Mouse (Mus musculus) MEL (cell line): ENCODE results near the gene Rnf141. TPM values are rescaled to one million over a fixed set of nuclear protein-coding genes. Genes with fewer than 3 reads are reported as not detected.

Source experiments
- DNase-seq: peaks from one replicate; pipeline ENCODE4 v3.0.0; 2011; ENCODE audit warnings: low read depth, low spot score
- H3K27ac ChIP-seq: 2 replicates; pipeline ENCODE4 v1.5.1; 2012; ENCODE audit warnings: low read depth, mild to moderate bottlenecking, control low read depth, low read length, moderate library complexity; ENCODE audit not compliant: control insufficient read depth
- H3K27me3 ChIP-seq, 2 experiments: fragments of 150-350 bp in 1 of 2; sonication (generic) in 1 of 2; 2 replicates each; pipeline ENCODE4 v1.6.1; 2012; ENCODE audit warnings: low read length in 2 of 2, mild to moderate bottlenecking in 2 of 2, improper control_type of control experiment in 1 of 2, moderate library complexity in 1 of 2; ENCODE audit not compliant: insufficient read depth in 2 of 2, control insufficient read depth in 1 of 2
- H3K36me3 ChIP-seq, 2 experiments: 2 replicates each; pipeline ENCODE4 v1.6.1; 2012 to 2014; ENCODE audit warnings: low read length in 2 of 2, improper control_type of control experiment in 1 of 2, inconsistent platforms in 1 of 2, mild to moderate bottlenecking in 1 of 2; ENCODE audit not compliant: insufficient read depth in 2 of 2, control insufficient read depth in 1 of 2
- H3K4me1 ChIP-seq, 2 experiments: fragments of 150-350 bp in 1 of 2; sonication (generic) in 1 of 2; 2 replicates each; pipeline ENCODE4 v1.6.1; 2012; ENCODE audit warnings: low read length in 2 of 2, improper control_type of control experiment in 1 of 2, mild to moderate bottlenecking in 1 of 2; ENCODE audit not compliant: insufficient read depth in 2 of 2, control insufficient read depth in 1 of 2
- H3K4me3 ChIP-seq, 2 experiments: fragments of 150-350 bp in 1 of 2; sonication (generic) in 1 of 2; 2 replicates each; pipeline ENCODE4 v1.5.1; 2012; ENCODE audit warnings: low read depth in 2 of 2, low read length in 2 of 2, mild to moderate bottlenecking in 2 of 2, moderate library complexity in 2 of 2, control low read depth in 1 of 2, improper control_type of control experiment in 1 of 2; ENCODE audit not compliant: control insufficient read depth in 1 of 2, insufficient read depth in 1 of 2
- H3K79me2 ChIP-seq: 2 replicates; pipeline ENCODE4 v1.6.1; 2012; ENCODE audit warnings: mild to moderate bottlenecking, low read length, moderate library complexity; ENCODE audit not compliant: control insufficient read depth, poor library complexity, insufficient read depth
- H3K9ac ChIP-seq: 2 replicates; pipeline ENCODE4 v1.6.1; 2012; ENCODE audit warnings: low read depth, mild to moderate bottlenecking, control low read depth, low read length, moderate library complexity; ENCODE audit not compliant: control insufficient read depth, poor library complexity, severe bottlenecking
- H3K9me3 ChIP-seq: fragments of 150-350 bp; sonication (generic); replicated peaks from 2 replicates; pipeline ENCODE4 v1.6.1; 2012; ENCODE audit warnings: mild to moderate bottlenecking, low read length, improper control_type of control experiment, moderate library complexity; ENCODE audit not compliant: insufficient read depth
- CHD1 ChIP-seq: IDR thresholded peaks from 2 replicates; pipeline ENCODE4 v1.6.1; 2012; ENCODE audit warnings: low read depth, mild to moderate bottlenecking, inconsistent platforms, low read length, improper control_type of control experiment
- CTCF ChIP-seq, 3 experiments: IDR thresholded peaks in 2 of 3; conservative IDR thresholded peaks in 1 of 3; 2 replicates each; pipeline ENCODE4 v1.5.1; 2011 to 2012; ENCODE audit warnings: low read length in 3 of 3, low read depth in 2 of 3, mild to moderate bottlenecking in 2 of 3, improper control_type of control experiment in 1 of 3, inconsistent platforms in 1 of 3, mixed read lengths in 1 of 3, moderate library complexity in 1 of 3; ENCODE audit not compliant: control insufficient read depth in 1 of 3, insufficient read depth in 1 of 3, poor library complexity in 1 of 3, severe bottlenecking in 1 of 3
- E2F4 ChIP-seq: IDR thresholded peaks from 2 replicates; pipeline ENCODE4 v1.6.1; 2011; ENCODE audit warnings: low read depth, low read length, improper control_type of control experiment, borderline replicate concordance
- EP300 ChIP-seq, 2 experiments: IDR thresholded peaks; 2 replicates each; pipeline ENCODE4 v1.6.1; 2011; ENCODE audit warnings: improper control_type of control experiment in 2 of 2, low read length in 2 of 2, low read depth in 1 of 2, mild to moderate bottlenecking in 1 of 2
- ETS1 ChIP-seq: IDR thresholded peaks from 2 replicates; pipeline ENCODE4 v1.6.1; 2012; ENCODE audit warnings: low read depth, mild to moderate bottlenecking, inconsistent platforms, low read length, improper control_type of control experiment, moderate library complexity
- GABPA ChIP-seq: IDR thresholded peaks from 2 replicates; pipeline ENCODE4 v1.6.1; 2012; ENCODE audit warnings: low read depth, mild to moderate bottlenecking, inconsistent platforms, low read length, improper control_type of control experiment, moderate library complexity
- GATA1 ChIP-seq: IDR thresholded peaks from 2 replicates; pipeline ENCODE4 v1.6.1; 2011; ENCODE audit warnings: low read depth, low read length, improper control_type of control experiment
- HCFC1 ChIP-seq: IDR thresholded peaks from 2 replicates; pipeline ENCODE4 v1.6.1; 2012; ENCODE audit warnings: low read depth, mild to moderate bottlenecking, inconsistent platforms, low read length, improper control_type of control experiment, moderate library complexity
- JUND ChIP-seq: IDR thresholded peaks from 2 replicates; pipeline ENCODE4 v1.6.1; 2011; ENCODE audit warnings: low read depth, mild to moderate bottlenecking, improper control_type of control experiment, low read length
- MAFK ChIP-seq: IDR thresholded peaks from 2 replicates; pipeline ENCODE4 v1.6.1; 2011; ENCODE audit warnings: low read depth, mild to moderate bottlenecking, low read length, improper control_type of control experiment, borderline replicate concordance
- MYB ChIP-seq: IDR thresholded peaks from 2 replicates; pipeline ENCODE4 v1.6.1; 2011; ENCODE audit warnings: mild to moderate bottlenecking, low read depth, low read length, improper control_type of control experiment
- MYC ChIP-seq: IDR thresholded peaks from 2 replicates; pipeline ENCODE4 v1.6.1; 2011; ENCODE audit warnings: low read depth, mild to moderate bottlenecking, low read length, improper control_type of control experiment, moderate library complexity
- POLR2AphosphoS2 ChIP-seq: IDR thresholded peaks from 2 replicates; pipeline ENCODE4 v1.6.1; 2011; ENCODE audit warnings: low read length, improper control_type of control experiment
- POLR2AphosphoS5 ChIP-seq: IDR thresholded peaks from 2 replicates; pipeline ENCODE4 v1.6.1; 2012; ENCODE audit warnings: low read depth, borderline replicate concordance, mild to moderate bottlenecking, inconsistent platforms, low read length, moderate library complexity, mixed read lengths
- SIN3A ChIP-seq: IDR thresholded peaks from 2 replicates; pipeline ENCODE4 v1.6.1; 2012; ENCODE audit warnings: low read length, improper control_type of control experiment, inconsistent platforms
- SMC3 ChIP-seq: IDR thresholded peaks from 2 replicates; pipeline ENCODE4 v1.6.1; 2011; ENCODE audit warnings: low read depth, low read length, improper control_type of control experiment
- TBP ChIP-seq: IDR thresholded peaks from 2 replicates; pipeline ENCODE4 v1.8.0; 2011; ENCODE audit warnings: low read depth, low read length, improper control_type of control experiment
- TCF12 ChIP-seq: IDR thresholded peaks from 2 replicates; pipeline ENCODE4 v1.6.1; 2014; ENCODE audit warnings: low read depth, mild to moderate bottlenecking, inconsistent platforms, low read length, improper control_type of control experiment, moderate library complexity
- UBTF ChIP-seq: IDR thresholded peaks from 2 replicates; pipeline ENCODE4 v1.6.1; 2012; ENCODE audit warnings: low read depth, mild to moderate bottlenecking, inconsistent platforms, low read length, improper control_type of control experiment, moderate library complexity, borderline replicate concordance; ENCODE audit not compliant: insufficient read depth
- ZMIZ1 ChIP-seq: IDR thresholded peaks from 2 replicates; pipeline ENCODE4 v1.6.1; 2012; ENCODE audit warnings: low read depth, mild to moderate bottlenecking, inconsistent platforms, low read length, improper control_type of control experiment, moderate library complexity
- polyA plus RNA-seq, 2 experiments: library from polyadenylated mRNA; stranded (reverse) in 1 of 2; unstranded in 1 of 2; fragments of >175 nt in 1 of 2; fragments of >200 nt in 1 of 2; gene quantifications; 2 replicates each; pipeline versions ENCODE4 v1.2.1 to v1.2.4; 2012; ENCODE audit warnings: low replicate concordance in 2 of 2, low read depth in 1 of 2; ENCODE audit not compliant: insufficient read length in 2 of 2, insufficient read depth in 1 of 2, missing spikeins in 1 of 2
- total RNA-seq: library from RNA; depleted of rRNA; stranded (reverse); fragments of 300-350 nt; gene quantifications from 2 replicates; pipeline ENCODE4 v1.2.3, GENCODE M21; 2012

Rnf141 gene
- total and polyA plus RNA-seq, 3 experiments = 18.8 to 19.7 TPM; not detected in 1

- H3K9me3 ChIP-seq = no peaks in the 10 kb centered on the region
- TF ChIP-seq ZMIZ1 = no peak
- TF ChIP-seq MAFK = no peak
- TF ChIP-seq CTCF (IDR thresholded peaks at IDR 0.05 in 2 of 3, conservative IDR thresholded peaks at IDR 0.05 in 1 of 3; ENCODE audit: control insufficient read depth in 1 of 3, insufficient read depth in 1 of 3, low read depth in 2 of 3, low read length in 3 of 3, poor library complexity in 1 of 3, severe bottlenecking in 1 of 3) = no peak
- no peak for TF ChIP-seq E2F4
- TF ChIP-seq SMC3 = no peak
- TF ChIP-seq SIN3A = no peak
- no peak for TF ChIP-seq GATA1
- TF ChIP-seq POLR2AphosphoS2 = no peak
- peaks cover 2% of the 10 kb centered on the region for H3K79me2 ChIP-seq
- DNase-seq = no peak
- H3K27me3 ChIP-seq = no peaks in the 10 kb centered on the region
- no peak overlapping the region for H3K4me3 ChIP-seq
- peaks cover 23 to 47% of the 10 kb centered on the region in 2 experiments for H3K4me1 ChIP-seq
- H3K27ac ChIP-seq = no peak overlapping the region; the same call in 1 of the 2 replicates
- no peak overlapping the region for H3K9ac ChIP-seq
- H3K36me3 ChIP-seq = peaks cover 0 to 54% of the 10 kb centered on the region in 2 experiments; a peak in 2 of 4 replicates
These were observed 63.7 kb downstream of the Rnf141 start for GRCm38 (mm10) chr7:110780520-110780919.

- H3K4me1 ChIP-seq = peaks cover 26 to 54% of the 10 kb centered on the region in 2 experiments
These were observed 64.6 kb downstream of the Rnf141 start for GRCm38 (mm10) chr7:110779605-110780111.

GRCm38 (mm10) chr7:110778933-110779332, 65.3 kb downstream of the Rnf141 start:
- Histone ChIP-seq H3K4me1 (peaks cover 26 to 54% of the 10 kb centered on the region in 2 experiments), H3K27ac (peak overlapping the region; percentile 64), H3K9ac (no peak overlapping the region), H3K79me2 (peaks cover 6% of the 10 kb centered on the region), H3K27me3 (no peaks in the 10 kb centered on the region)
- TF ChIP-seq GATA1 (peak; percentile 60), MYC (no peak), MYB (no peak), TBP (no peak), CHD1 (no peak), SIN3A (0 out of 2 replicates have a peak, but pooled peaks have one; percentile 33), HCFC1 (no peak), UBTF (no peak), ZMIZ1 (no peak), ETS1 (peak; percentile 37; the same call in 1 of the 2 replicates), EP300 (IDR thresholded peaks at IDR 0.05; ENCODE audit: low read depth in 1 of 2, low read length in 2 of 2) (peak; percentile 40 to 65; a peak in 3 of 4 replicates), JUND (no peak), TCF12 (peak; percentile 50; the same call in 1 of the 2 replicates)
- TF ChIP-seq, all 39 proteins: peak for 5
- H3K4me3 ChIP-seq = no peak overlapping the region
- H3K36me3 ChIP-seq = peaks cover 0 to 61% of the 10 kb centered on the region in 2 experiments; a peak in 2 of 4 replicates
- no peaks in the 10 kb centered on the region for H3K9me3 ChIP-seq
- no peak for DNase-seq

More at GRCm38 (mm10) chr7:110779605-110780111, 64.6 kb downstream of the Rnf141 start:
- no peaks in the 10 kb centered on the region for H3K9me3 ChIP-seq
- H3K9ac ChIP-seq = no peak overlapping the region
- DNase-seq = no peak
- no peak overlapping the region for H3K4me3 ChIP-seq
- H3K36me3 ChIP-seq = peaks cover 0 to 61% of the 10 kb centered on the region in 2 experiments; a peak in 2 of 4 replicates
- H3K79me2 ChIP-seq = peaks cover 6% of the 10 kb centered on the region
- peak overlapping the region; percentile 34; the same call in 1 of the 2 replicates for H3K27ac ChIP-seq
- no peaks in the 10 kb centered on the region for H3K27me3 ChIP-seq
- no peak for TF ChIP-seq CTCF (IDR thresholded peaks at IDR 0.05 in 2 of 3, conservative IDR thresholded peaks at IDR 0.05 in 1 of 3; ENCODE audit: control insufficient read depth in 1 of 3, insufficient read depth in 1 of 3, low read depth in 2 of 3, low read length in 3 of 3, poor library complexity in 1 of 3, severe bottlenecking in 1 of 3)
- TF ChIP-seq UBTF = no peak
- TF ChIP-seq SMC3 = no peak
- TF ChIP-seq EP300 (IDR thresholded peaks at IDR 0.05; ENCODE audit: low read depth in 1 of 2, low read length in 2 of 2) = no peak
- TF ChIP-seq GABPA = no peak
- no peak for TF ChIP-seq POLR2AphosphoS5
- no peak for TF ChIP-seq MAFK
